Mouse (Mus musculus): Measurements from ENCODE around the gene Kcnip2. TPM values are rescaled to one million over a fixed set of nuclear protein-coding genes. Genes with fewer than 3 reads are reported as not detected.

Kcnip2 gene
- total and polyA plus RNA-seq, 2 experiments from 2014 or later, result 17.8 to 30.3 TPM

DNA sequence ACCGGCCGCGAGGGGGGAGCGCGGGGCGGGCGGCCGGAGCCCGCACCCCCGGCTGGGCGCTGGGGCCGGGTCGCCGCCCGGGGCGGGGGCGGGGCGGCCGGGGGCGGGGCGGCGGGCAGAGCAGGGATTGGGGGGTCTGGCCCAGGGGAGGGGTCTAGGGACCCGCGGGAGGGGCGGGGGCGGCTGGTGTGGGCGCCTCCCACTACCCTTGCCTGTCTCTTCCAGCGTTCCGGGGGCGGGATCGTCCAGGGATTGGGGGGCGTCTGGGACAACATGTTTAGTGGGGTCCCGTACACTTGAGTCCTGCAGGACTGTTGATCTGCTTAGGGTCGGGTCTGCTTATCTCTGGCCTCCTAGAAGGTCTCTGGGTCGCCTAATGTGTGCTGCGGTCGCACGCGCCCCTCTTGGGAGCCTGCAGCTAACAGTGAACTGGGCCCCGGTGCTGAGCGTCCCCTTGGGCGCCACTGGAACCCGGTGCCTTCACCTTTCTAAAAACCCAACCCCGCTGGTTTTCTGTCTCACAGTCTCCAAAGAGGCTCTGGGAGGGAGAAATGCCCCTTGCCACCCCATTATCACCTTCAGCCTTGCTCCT is 72.8 kb downstream of the Kcnip2 start:
- WGBS, result 2% methylated on average over 20 of the region's 44 CpGs
- no peak for ATAC-seq
- peak overlapping the region; percentile 71 for H3K4me2 ChIP-seq (ENCODE audit: low read depth, low read length)
- H3K27me3 ChIP-seq (ENCODE audit: insufficient read depth, low read length), result peaks cover 59% of the 10 kb centered on the region
- H3K9me3 ChIP-seq (ENCODE audit: low read length), result no peaks in the 10 kb centered on the region
- H3K4me3 ChIP-seq (ENCODE audit: low read length), result peak overlapping the region; percentile 40
- no peaks in the 10 kb centered on the region for H3K36me3 ChIP-seq (ENCODE audit: insufficient read depth, low read length)
- H3K27ac ChIP-seq, result no peak overlapping the region
- no peak for DNase-seq (ENCODE audit: low spot score)
- H3K4me1 ChIP-seq (ENCODE audit: insufficient read depth, low read length), result peaks cover 8% of the 10 kb centered on the region
- H3K9ac ChIP-seq (replicated peaks; ENCODE audit: low read length), result peak overlapping the region; percentile 24; the same call in 1 of the 2 replicates
- no peak for TF ChIP-seq CTCF (IDR thresholded peaks at IDR 0.05; ENCODE audit: low read depth)

DNA sequence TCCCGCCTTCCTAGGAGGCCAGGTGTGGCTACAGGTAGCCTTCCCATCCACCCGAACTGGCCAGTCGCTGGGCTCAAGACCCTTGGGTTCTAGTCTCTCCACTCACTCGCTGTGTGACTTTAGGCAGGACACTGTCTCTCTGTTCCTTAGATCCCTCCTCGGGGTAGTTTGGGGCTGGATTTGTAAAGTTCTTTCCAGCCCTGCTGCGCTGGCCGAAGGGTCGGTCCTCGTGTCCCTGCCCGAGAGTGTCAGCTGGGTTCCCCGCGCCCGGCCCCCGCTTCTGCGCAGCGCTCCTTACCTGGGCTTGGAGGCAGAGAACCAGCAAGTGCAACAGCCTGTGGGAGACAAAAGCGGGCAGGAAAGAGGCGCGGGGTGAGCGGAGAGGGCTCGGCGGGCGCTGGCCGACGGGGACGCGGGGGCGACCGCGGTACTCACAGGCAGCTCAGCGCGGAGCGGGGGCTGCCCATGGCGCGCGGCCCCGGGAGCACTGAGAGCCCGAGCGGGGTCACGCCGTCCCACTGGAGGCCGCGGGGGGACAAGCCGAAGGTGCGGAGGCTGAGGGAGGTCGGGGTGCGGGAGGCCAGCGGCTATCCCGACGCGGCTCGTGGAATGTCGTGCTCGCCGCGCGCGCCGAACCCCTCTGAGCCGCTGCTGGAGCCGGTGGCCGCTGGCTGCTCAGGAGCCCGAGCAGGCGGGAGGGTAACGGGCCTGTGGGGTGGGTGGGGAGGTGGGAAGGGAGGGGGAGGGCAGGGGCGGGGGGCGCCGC is 73.5 kb downstream of the Kcnip2 start, which contains the start of gene Fgf8:
TSS of gene Fgf8 (minus strand) at position 698 of the 766 bp plus-strand sequence.
- Histone ChIP-seq H3K9ac (replicated peaks; ENCODE audit: low read length) (peak within 1 kb of the TSS; percentile 24; the same call in 1 of the 2 replicates), H3K36me3 (ENCODE audit: insufficient read depth, low read length) (no peaks in the 10 kb centered on the region), H3K4me1 (ENCODE audit: insufficient read depth, low read length) (peaks cover 10% of the 10 kb centered on the region), H3K27me3 (ENCODE audit: insufficient read depth, low read length) (peaks cover 66% of the 10 kb centered on the region), H3K4me2 (ENCODE audit: low read depth, low read length) (peak within 1 kb of the TSS; percentile 71), H3K4me3 (ENCODE audit: low read length) (peak within 1 kb of the TSS; percentile 40), H3K27ac (no peak within 1 kb of the TSS), H3K9me3 (ENCODE audit: low read length) (no peaks in the 10 kb centered on the region)
- no peak for TF ChIP-seq CTCF (IDR thresholded peaks at IDR 0.05; ENCODE audit: low read depth)
- DNase-seq (ENCODE audit: low spot score), result no peak
- 1% methylated on average over 53 of the region's 68 CpGs for WGBS
- no peak for ATAC-seq

Other genes starting within 250 kb of the Kcnip2 start
- gene Fbxw4, start 155.7 kb downstream of the Kcnip2 start, total RNA-seq (2014; rRNA removed), result 65.3 and 77.0 TPM in 2 replicates
- 5.3 and 5.4 TPM in 2 replicates for gene Fbxw4, start 155.7 kb downstream of the Kcnip2 start, polyA plus RNA-seq (2015; fragmentation: Nextera tagmentation; extraction: Ambion mirVana)
- 1.8 and 2.6 TPM in 2 replicates for gene Fgf8, start 73.1 kb downstream of the Kcnip2 start, total RNA-seq (2014; rRNA removed)
- 1.1 and 1.3 TPM in 2 replicates for gene Fgf8, start 73.1 kb downstream of the Kcnip2 start, polyA plus RNA-seq (2015; fragmentation: Nextera tagmentation; extraction: Ambion mirVana)
- 23.6 and 35.7 TPM in 2 replicates for gene Npm3, start 66.5 kb downstream of the Kcnip2 start, total RNA-seq (2014; rRNA removed)
- 5.6 and 8.1 TPM in 2 replicates for gene Npm3, start 66.5 kb downstream of the Kcnip2 start, polyA plus RNA-seq (2015; fragmentation: Nextera tagmentation; extraction: Ambion mirVana)
- 135 and 154 TPM in 2 replicates for gene Mgea5, start 32.2 kb downstream of the Kcnip2 start, total RNA-seq (2014; rRNA removed)
- gene Mgea5, start 32.2 kb downstream of the Kcnip2 start, polyA plus RNA-seq (2015; fragmentation: Nextera tagmentation; extraction: Ambion mirVana), result 74.2 and 78.0 TPM in 2 replicates
- gene Armh3, start 182.4 kb upstream of the Kcnip2 start, total RNA-seq (2014; rRNA removed), result 17.5 and 19.1 TPM in 2 replicates
- 15.0 and 16.5 TPM in 2 replicates for gene Armh3, start 182.4 kb upstream of the Kcnip2 start, polyA plus RNA-seq (2015; fragmentation: Nextera tagmentation; extraction: Ambion mirVana)
- 10.6 and 13.1 TPM in 2 replicates for gene Hps6, start 187.4 kb upstream of the Kcnip2 start, total RNA-seq (2014; rRNA removed)
- 4.7 TPM in 2 replicates for gene Hps6, start 187.4 kb upstream of the Kcnip2 start, polyA plus RNA-seq (2015; fragmentation: Nextera tagmentation; extraction: Ambion mirVana)
- gene Pprc1, start 228.8 kb upstream of the Kcnip2 start, total RNA-seq (2014; rRNA removed), result 9.3 and 25.0 TPM in 2 replicates
- gene Pprc1, start 228.8 kb upstream of the Kcnip2 start, polyA plus RNA-seq (2015; fragmentation: Nextera tagmentation; extraction: Ambion mirVana), result 7.9 and 9.0 TPM in 2 replicates
- gene Ldb1, start 229.2 kb upstream of the Kcnip2 start, total RNA-seq (2014; rRNA removed), result 139 and 140 TPM in 2 replicates
- 76.8 and 83.0 TPM in 2 replicates for gene Ldb1, start 229.2 kb upstream of the Kcnip2 start, polyA plus RNA-seq (2015; fragmentation: Nextera tagmentation; extraction: Ambion mirVana)

All from hindbrain, postnatal 0 days (tissue).